12 mouse cellular contexts compared by ENCODE assay signal in genomic region chr10:75579129-75579528, GRCm38 (mm10).
"Had no signal": no experiment of that assay in that cellular context is flagged by ENCODE, and none has a peak within 500 bp of the region (broad histone marks: within the 10 kb centered on the region; RNA-seq: fewer than 3 reads in every experiment).

No protein-coding gene starts in this region.

- DNase-seq: retina, postnatal 1 day; right cerebral cortex, adult 18-20 months; right cerebral cortex, postnatal 14 days; right cerebral cortex, postnatal 25 days; right cerebral cortex, postnatal 4 days; spleen, adult 18-20 months; thymus, adult 18-20 months; thymus, adult 2 months; thymus, postnatal 14 days; thymus, postnatal 25 days; thymus, postnatal 36 days; thymus, postnatal 4 days had no signal
